Mouse (Mus musculus) MEL (cell line): ENCODE measurements around the gene Ifi47.

Experiments
- CTCF ChIP-seq, 3 experiments: IDR thresholded peaks in 2 of 3; conservative IDR thresholded peaks in 1 of 3; 2 replicates each; pipeline ENCODE4 v1.5.1; 2011 to 2012; ENCODE audit warnings: low read length in 3 of 3, low read depth in 2 of 3, mild to moderate bottlenecking in 2 of 3, improper control_type of control experiment in 1 of 3, inconsistent platforms in 1 of 3, mixed read lengths in 1 of 3, moderate library complexity in 1 of 3; ENCODE audit not compliant: control insufficient read depth in 1 of 3, insufficient read depth in 1 of 3, poor library complexity in 1 of 3, severe bottlenecking in 1 of 3
- GATA1 ChIP-seq: IDR thresholded peaks from 2 replicates; pipeline ENCODE4 v1.6.1; 2011; ENCODE audit warnings: low read depth, low read length, improper control_type of control experiment
- HCFC1 ChIP-seq: IDR thresholded peaks from 2 replicates; pipeline ENCODE4 v1.6.1; 2012; ENCODE audit warnings: low read depth, mild to moderate bottlenecking, inconsistent platforms, low read length, improper control_type of control experiment, moderate library complexity
- JUND ChIP-seq: IDR thresholded peaks from 2 replicates; pipeline ENCODE4 v1.6.1; 2011; ENCODE audit warnings: low read depth, mild to moderate bottlenecking, improper control_type of control experiment, low read length
- MYB ChIP-seq: IDR thresholded peaks from 2 replicates; pipeline ENCODE4 v1.6.1; 2011; ENCODE audit warnings: mild to moderate bottlenecking, low read depth, low read length, improper control_type of control experiment
- POLR2A ChIP-seq, 2 experiments: IDR thresholded peaks; 2 replicates each; pipeline ENCODE4 v1.6.1; 2011 to 2012; ENCODE audit warnings: low read length in 2 of 2, mild to moderate bottlenecking in 2 of 2, control low read depth in 1 of 2, improper control_type of control experiment in 1 of 2, low read depth in 1 of 2, moderate library complexity in 1 of 2; ENCODE audit not compliant: control insufficient read depth in 1 of 2, insufficient read depth in 1 of 2, poor library complexity in 1 of 2
- RAD21 ChIP-seq: IDR thresholded peaks from 2 replicates; pipeline ENCODE4 v1.6.1; 2011; ENCODE audit warnings: mild to moderate bottlenecking, low read depth, low read length, improper control_type of control experiment
- RCOR1 ChIP-seq: IDR thresholded peaks from 2 replicates; pipeline ENCODE4 v1.6.1; 2012; ENCODE audit warnings: low read depth, mild to moderate bottlenecking, inconsistent platforms, low read length, improper control_type of control experiment

GRCm38 (mm10) chr11:49081356-49081755 lies 5.0 kb downstream of the Ifi47 start:
- TF ChIP-seq JUND (no peak), POLR2A (IDR thresholded peaks at IDR 0.05; ENCODE audit: control insufficient read depth in 1 of 2, insufficient read depth in 1 of 2, low read depth in 1 of 2, low read length in 2 of 2, poor library complexity in 1 of 2) (no peak), RCOR1 (no peak), CTCF (IDR thresholded peaks at IDR 0.05 in 2 of 3, conservative IDR thresholded peaks at IDR 0.05 in 1 of 3; ENCODE audit: control insufficient read depth in 1 of 3, insufficient read depth in 1 of 3, low read depth in 2 of 3, low read length in 3 of 3, poor library complexity in 1 of 3, severe bottlenecking in 1 of 3) (no peak), HCFC1 (no peak), MYB (no peak), RAD21 (no peak), GATA1 (peak; percentile 59)
